9 mouse cellular contexts compared by ENCODE assay signal in genomic region chr2:84889316-84890044, GRCm38 (mm10). TPM values are rescaled to one million over a fixed set of nuclear protein-coding genes. Genes with fewer than 3 reads are reported as not detected.
DNase-seq lines count a peak whose midpoint lies in the region; ATAC-seq and TF ChIP-seq lines count a peak whose summit lies in the region.
"Had no signal": no experiment of that assay in that cellular context is flagged by ENCODE, and none has a peak within 500 bp of the region (broad histone marks: within the 10 kb centered on the region; RNA-seq: fewer than 3 reads in every experiment).

No protein-coding gene starts in this region.

- H3K79me2 ChIP-seq in MEL (ENCODE audit: control insufficient read depth, insufficient read depth, low read length, poor library complexity), result no peaks in the 10 kb centered on the region

- peak; percentile 25 for DNase-seq in gastrocnemius, adult 2 months
- no peak for DNase-seq in gastrocnemius, postnatal 25 days
- DNase-seq in MEL (ENCODE audit: low read depth, low spot score), result no peak
- peak; percentile 17 for DNase-seq in heart, postnatal 4 days
- DNase-seq in adrenal gland, adult 18-20 months (ENCODE audit: low spot score in 2 of 2), result no peak
- no peak for DNase-seq in urinary bladder, postnatal 14 days (ENCODE audit: low spot score)
- no peak for DNase-seq in lung, adult 2 months

- TF ChIP-seq CTCF in gastrocnemius, adult 2 months (IDR thresholded peaks at IDR 0.05), result no peak
- no peak for TF ChIP-seq CTCF in MEL (IDR thresholded peaks at IDR 0.05 in 2 of 3, conservative IDR thresholded peaks at IDR 0.05 in 1 of 3; ENCODE audit: control insufficient read depth in 1 of 3, insufficient read depth in 1 of 3, low read depth in 2 of 3, low read length in 3 of 3, poor library complexity in 1 of 3, severe bottlenecking in 1 of 3)
- no peak for TF ChIP-seq CTCF in lung, adult 2 months (IDR thresholded peaks at IDR 0.05; ENCODE audit: insufficient read depth, low read length)

- peaks cover 3 to 4% of the 10 kb centered on the region in 2 experiments; a peak in 3 of 4 replicates for H3K27me3 ChIP-seq in MEL (ENCODE audit: control insufficient read depth in 1 of 2, insufficient read depth in 2 of 2, low read length in 2 of 2)
- H3K27me3 ChIP-seq in midbrain, embryonic 12.5 days, result peaks cover 63% of the 10 kb centered on the region

- WGBS in midbrain, embryonic 12.5 days, result 13% methylated on average over 14 of the region's 14 CpGs
- WGBS in lung, adult 2 months, result 17% methylated on average over 14 of the region's 14 CpGs

- peak overlapping the region; percentile 94 for H3K4me2 ChIP-seq in midbrain, embryonic 12.5 days (replicated peaks)

- no peak for ATAC-seq in midbrain, embryonic 12.5 days (ENCODE audit: low FRiP score, low read depth)

- no peak overlapping the region for H3K9ac ChIP-seq in MEL (ENCODE audit: control insufficient read depth, low read depth, low read length, poor library complexity, severe bottlenecking)
- peak overlapping the region; percentile 24; the same call in 1 of the 2 replicates for H3K9ac ChIP-seq in midbrain, embryonic 12.5 days (replicated peaks)

- no peak for TF ChIP-seq RAD21 in MEL (IDR thresholded peaks at IDR 0.05; ENCODE audit: low read depth, low read length)

- no peak for TF ChIP-seq EP300 in MEL (IDR thresholded peaks at IDR 0.05; ENCODE audit: low read depth in 1 of 2, low read length in 2 of 2)

- no peaks in the 10 kb centered on the region for H3K9me3 ChIP-seq in MEL (replicated peaks; ENCODE audit: insufficient read depth, low read length)
- no peaks in the 10 kb centered on the region for H3K9me3 ChIP-seq in midbrain, embryonic 12.5 days

- intact Hi-C loops in gastrocnemius, adult 2 months (cut with DNase I), result loop anchor here (1.0 to 5.0 kb wide), 4 partner anchors 21 to 432 kb away; no protein-coding TSS in a partner anchor

- H3K27ac ChIP-seq in gastrocnemius, adult 2 months, result peak overlapping the region; percentile 54
- no peak overlapping the region for H3K27ac ChIP-seq in MEL (ENCODE audit: control insufficient read depth, low read depth, low read length)
- no peak overlapping the region for H3K27ac ChIP-seq in midbrain, embryonic 12.5 days (replicated peaks)
- H3K27ac ChIP-seq: macrophage had no signal

- H3K36me3 ChIP-seq in MEL (ENCODE audit: control insufficient read depth in 1 of 2, insufficient read depth in 2 of 2, low read length in 2 of 2), result no peaks in the 10 kb centered on the region; a peak in 1 of 4 replicates
- no peaks in the 10 kb centered on the region for H3K36me3 ChIP-seq in midbrain, embryonic 12.5 days

- 0 out of 4 replicates have a peak, but pooled peaks cover 0 to 7% of the 10 kb centered on the region in 2 experiments for H3K4me1 ChIP-seq in MEL (ENCODE audit: control insufficient read depth in 1 of 2, insufficient read depth in 2 of 2, low read length in 2 of 2)
- H3K4me1 ChIP-seq in midbrain, embryonic 12.5 days, result peaks cover 33% of the 10 kb centered on the region
- H3K4me1 ChIP-seq in lung, adult 2 months (ENCODE audit: control insufficient read depth, insufficient read depth, low read length), result peaks cover 9% of the 10 kb centered on the region; the same call in 1 of the 2 replicates

- no peak for TF ChIP-seq POLR2A in MEL (IDR thresholded peaks at IDR 0.05; ENCODE audit: control insufficient read depth in 1 of 2, insufficient read depth in 1 of 2, low read depth in 1 of 2, low read length in 2 of 2, poor library complexity in 1 of 2)
- no peak for TF ChIP-seq POLR2A in lung, adult 2 months (IDR thresholded peaks at IDR 0.05; ENCODE audit: borderline replicate concordance, extremely low read depth, low read depth, low read length)

- H3K4me3 ChIP-seq in gastrocnemius, adult 2 months, result peak overlapping the region; percentile 64
- H3K4me3 ChIP-seq in MEL (ENCODE audit: control insufficient read depth in 1 of 2, insufficient read depth in 1 of 2, low read depth in 2 of 2, low read length in 2 of 2), result peak overlapping the region; percentile 4 to 7; a peak in 1 of 4 replicates
- H3K4me3 ChIP-seq in midbrain, embryonic 12.5 days, result peak overlapping the region; percentile 30
- no peak overlapping the region for H3K4me3 ChIP-seq in lung, adult 2 months (replicated peaks; ENCODE audit: extremely low read depth, low read depth, low read length)

TF ChIP-seq in MEL, 35 proteins besides CTCF, POLR2A, EP300 and RAD21:
- no peak for TF ChIP-seq USF1 (IDR thresholded peaks at IDR 0.05; ENCODE audit: low read depth, low read length)
- TF ChIP-seq HCFC1 (IDR thresholded peaks at IDR 0.05; ENCODE audit: low read depth, low read length), result no peak
- TF ChIP-seq ZNF384 (IDR thresholded peaks at IDR 0.05; ENCODE audit: low read depth, low read length), result peak; percentile 84
- TF ChIP-seq TCF12 (IDR thresholded peaks at IDR 0.05; ENCODE audit: low read depth, low read length), result no peak

RNA-seq across cellular contexts. Expression of gene Rtn4rl2, which starts 3.0 kb away (rescaled TPM):
- under 1 TPM; 0.28 to 0.41 TPM for total RNA-seq in gastrocnemius, adult 2 months (2021)
- under 1 TPM; 0.43 to 0.54 TPM for total RNA-seq in gastrocnemius, postnatal 25 days (2021)
- total RNA-seq in MEL (2012; rRNA removed), result 0.12 TPM in 1 of 2 replicates, not detected in the other
- polyA plus RNA-seq in MEL (2012; ENCODE audit: insufficient read depth in 1 of 2, insufficient read length in 2 of 2, low read depth in 1 of 2, low replicate concordance in 2 of 2, missing spikeins in 1 of 2), result 1 to 10 TPM in 1 of 2 experiments, not detected in 1; 1.1 TPM
- 1 to 10 TPM; 3.2 to 4.1 TPM for total RNA-seq in heart, postnatal 4 days (2021)
- 4.1 and 5.4 TPM in 2 replicates for polyA plus RNA-seq in midbrain, embryonic 12.5 days (2016; fragmentation: Nextera tagmentation; extraction: Ambion mirVana)
- total RNA-seq in adrenal gland, adult 18-20 months (2021), result 1 to 10 TPM; 1.9 to 2.4 TPM
- 2.7 and 9.7 TPM in 2 replicates for polyA plus RNA-seq in lung, adult 2 months (2012; rRNA removed)
- polyA plus RNA-seq: macrophage had no signal

RNA-seq across cellular contexts. Expression of gene Slc43a3, which starts 46.9 kb away (rescaled TPM):
- 10 to 100 TPM; 26.4 to 30.2 TPM for total RNA-seq in gastrocnemius, adult 2 months (2021)
- 10 to 100 TPM; 22.9 to 23.4 TPM for total RNA-seq in gastrocnemius, postnatal 25 days (2021)
- 82.5 and 91.5 TPM in 2 replicates for total RNA-seq in MEL (2012; rRNA removed)
- polyA plus RNA-seq in MEL (2012; ENCODE audit: insufficient read depth in 1 of 2, insufficient read length in 2 of 2, low read depth in 1 of 2, low replicate concordance in 2 of 2, missing spikeins in 1 of 2), result 10 to 100 TPM in 1 of 2 experiments, not detected in 1; 90.6 TPM
- 10 to 100 TPM; 44.1 to 52.6 TPM for total RNA-seq in heart, postnatal 4 days (2021)
- polyA plus RNA-seq in midbrain, embryonic 12.5 days (2016; fragmentation: Nextera tagmentation; extraction: Ambion mirVana), result 10.5 and 14.1 TPM in 2 replicates
- 10 to 100 TPM; 61.3 to 67.3 TPM for total RNA-seq in adrenal gland, adult 18-20 months (2021)
- 325 and 376 TPM in 2 replicates for polyA plus RNA-seq in lung, adult 2 months (2012; rRNA removed)

RNA-seq across cellular contexts. Expression of gene Slc43a1, which starts 50.8 kb away (rescaled TPM):
- total RNA-seq in gastrocnemius, adult 2 months (2021), result 10 to 100 TPM in 1 of 2 experiments, 1 to 10 TPM in 1; 6.3 to 11.6 TPM
- 1 to 10 TPM; 7.7 to 8.4 TPM for total RNA-seq in gastrocnemius, postnatal 25 days (2021)
- 93.3 and 131 TPM in 2 replicates for total RNA-seq in MEL (2012; rRNA removed)
- polyA plus RNA-seq in MEL (2012; ENCODE audit: insufficient read depth in 1 of 2, insufficient read length in 2 of 2, low read depth in 1 of 2, low replicate concordance in 2 of 2, missing spikeins in 1 of 2), result 100 to 1,000 TPM in 1 of 2 experiments, 10 to 100 TPM in 1; 69.8 to 108 TPM
- 1 to 10 TPM; 2.1 to 2.7 TPM for total RNA-seq in heart, postnatal 4 days (2021)
- polyA plus RNA-seq in midbrain, embryonic 12.5 days (2016; fragmentation: Nextera tagmentation; extraction: Ambion mirVana), result 9.5 and 10.2 TPM in 2 replicates
- total RNA-seq in adrenal gland, adult 18-20 months (2021), result 1 to 10 TPM; 9.3 to 9.4 TPM
- polyA plus RNA-seq in lung, adult 2 months (2012; rRNA removed), result 3.9 and 7.5 TPM in 2 replicates

Comparison
In these comparisons a context has a peak if more than half of its experiments do, and no peak if none do; other contexts are left out.
1. DNase-seq: peak in gastrocnemius, adult 2 months (single experiment) and heart, postnatal 4 days (single experiment); none in gastrocnemius, postnatal 25 days (single experiment), MEL (single experiment), adrenal gland, adult 18-20 months (0 of 2), urinary bladder, postnatal 14 days (single experiment) and lung, adult 2 months (single experiment).